Mouse (Mus musculus) forebrain, embryonic 15.5 days (tissue): Measurements from ENCODE around the gene Kank4. TPM values are rescaled to one million over a fixed set of nuclear protein-coding genes. Genes with fewer than 3 reads are reported as not detected.
"Not testable (repeated sequence)": the region's sequence is repeated elsewhere in the genome, so short reads cannot be mapped to it uniquely, and the experiment has no call there.

Experiments
- ATAC-seq: fragments of 200-750 bp; cut with Nextera tagmentation; replicated peaks from 2 replicates; pipeline ENCODE4 v1.8.0; 2017; ENCODE audit warnings: mild to moderate bottlenecking, moderate TSS enrichment, moderate library complexity
- H3K27ac ChIP-seq: fragments of 300-500 bp; sonication (generic); replicated peaks from 2 replicates; pipeline ENCODE4 v1.5.1; 2015; ENCODE audit warnings: mild to moderate bottlenecking, inconsistent platforms
- H3K27me3 ChIP-seq: fragments of 300-500 bp; sonication (generic); 2 replicates; pipeline ENCODE4 v1.6.1; 2015; ENCODE audit warnings: inconsistent platforms
- H3K36me3 ChIP-seq: fragments of 300-500 bp; sonication (generic); 2 replicates; pipeline ENCODE4 v1.6.1; 2015; ENCODE audit warnings: mild to moderate bottlenecking, inconsistent platforms
- H3K4me1 ChIP-seq: fragments of 300-500 bp; sonication (generic); 2 replicates; pipeline ENCODE4 v1.6.1; 2015; ENCODE audit warnings: inconsistent platforms
- H3K4me2 ChIP-seq: fragments of 300-500 bp; sonication (generic); replicated peaks from 2 replicates; pipeline ENCODE4 v1.6.1; 2015; ENCODE audit warnings: mild to moderate bottlenecking, inconsistent platforms
- H3K4me3 ChIP-seq: fragments of 300-500 bp; sonication (generic); 2 replicates; pipeline ENCODE4 v1.5.1; 2015; ENCODE audit warnings: mild to moderate bottlenecking, inconsistent platforms
- H3K9ac ChIP-seq: fragments of 300-500 bp; sonication (generic); replicated peaks from 2 replicates; pipeline ENCODE4 v1.6.1; 2015; ENCODE audit warnings: mild to moderate bottlenecking, inconsistent platforms
- H3K9me3 ChIP-seq: fragments of 300-500 bp; sonication (generic); 2 replicates; pipeline ENCODE4 v1.6.1; 2016; ENCODE audit warnings: inconsistent platforms
- WGBS: fragments of 180-500 bp; shearing (Covaris S2); methylation state at CpG from one replicate; pipeline ENCODE4 v1.1.7; 2015; ENCODE audit warnings: mixed read lengths; 5-methylcytosine and 5-hydroxymethylcytosine counted together
- polyA plus RNA-seq: library from polyadenylated mRNA; unstranded; fragments of >200 nt; fragmentation: Nextera tagmentation; extraction: Ambion mirVana; gene quantifications from 2 replicates; pipeline ENCODE4 v1.2.1, GENCODE M21; 2015

The Kank4 gene
- polyA plus RNA-seq, 1 experiment from 2014 or later: 0.25 TPM

GRCm38 (mm10) chr4:98724682-98725081 lies 92.7 kb downstream of the Kank4 start:
- WGBS: 95% methylated on average over 1 of the region's 1 CpGs
- H3K9me3 ChIP-seq, H3K27ac ChIP-seq, ATAC-seq, H3K4me2 ChIP-seq, H3K4me3 ChIP-seq, H3K36me3 ChIP-seq, H3K9ac ChIP-seq: not testable (repeated sequence)
- Histone ChIP-seq H3K4me1 (peaks cover 20% of the 10 kb centered on the region), H3K27me3 (peaks cover 29% of the 10 kb centered on the region)

- no peak overlapping the region for H3K27ac ChIP-seq
- 13% methylated on average over 8 of the region's 8 CpGs for WGBS
- H3K27me3 ChIP-seq: peaks cover 17% of the 10 kb centered on the region
- H3K4me3 ChIP-seq: no peak overlapping the region
- H3K9me3 ChIP-seq: no peaks in the 10 kb centered on the region
- H3K9ac ChIP-seq: no peak overlapping the region
- H3K4me1 ChIP-seq: peaks cover 11% of the 10 kb centered on the region
- ATAC-seq: peak; percentile 47; the same call in 1 of the 2 replicates
- H3K4me2 ChIP-seq: no peak overlapping the region
- H3K36me3 ChIP-seq: no peaks in the 10 kb centered on the region
Measured at GRCm38 (mm10) chr4:98722454-98722853, 94.9 kb downstream of the Kank4 start.

- WGBS: 83% methylated on average over 10 of the region's 10 CpGs
- Histone ChIP-seq H3K9ac (no peak overlapping the region), H3K36me3 (no peaks in the 10 kb centered on the region), H3K4me3 (no peak overlapping the region), H3K27me3 (no peaks in the 10 kb centered on the region), H3K9me3 (no peaks in the 10 kb centered on the region), H3K4me2 (no peak overlapping the region), H3K4me1 (no peaks in the 10 kb centered on the region; the same call in 1 of the 2 replicates), H3K27ac (no peak overlapping the region)
- ATAC-seq: no peak
Measured at GRCm38 (mm10) chr4:98718547-98718917, 98.8 kb downstream of the Kank4 start.

GRCm38 (mm10) chr4:98717735-98718546 lies 99.4 kb downstream of the Kank4 start:
- Histone ChIP-seq H3K27ac (no peak overlapping the region), H3K27me3 (no peaks in the 10 kb centered on the region), H3K9ac (no peak overlapping the region), H3K36me3 (no peaks in the 10 kb centered on the region), H3K4me1 (no peaks in the 10 kb centered on the region; the same call in 1 of the 2 replicates), H3K9me3 (no peaks in the 10 kb centered on the region), H3K4me2 (no peak overlapping the region), H3K4me3 (no peak overlapping the region)
- peak; percentile 58 for ATAC-seq
- WGBS: 57% methylated on average over 17 of the region's 17 CpGs

GRCm38 (mm10) chr4:98710891-98711290 lies 106.4 kb downstream of the Kank4 start:
- no peaks in the 10 kb centered on the region for H3K4me1 ChIP-seq
- H3K9me3 ChIP-seq: no peaks in the 10 kb centered on the region
- H3K27ac ChIP-seq: no peak overlapping the region
- no peaks in the 10 kb centered on the region for H3K27me3 ChIP-seq
- ATAC-seq: no peak
- 96% methylated on average over 8 of the region's 8 CpGs for WGBS
- no peak overlapping the region for H3K4me3 ChIP-seq
- no peaks in the 10 kb centered on the region for H3K36me3 ChIP-seq
- no peak overlapping the region for H3K4me2 ChIP-seq
- no peak overlapping the region for H3K9ac ChIP-seq

Other genes starting within 250 kb of the Kank4 start
- gene L1td1, start 90.8 kb downstream of the Kank4 start, polyA plus RNA-seq: not detected in 2 replicates
- not detected in 2 replicates for gene I0C0044D17Rik, start 6.3 kb upstream of the Kank4 start, polyA plus RNA-seq
- 54.6 and 60.5 TPM in 2 replicates for gene Usp1, start 106.3 kb upstream of the Kank4 start, polyA plus RNA-seq
- 1.9 and 2.1 TPM in 2 replicates for gene Angptl3, start 213.4 kb upstream of the Kank4 start, polyA plus RNA-seq